In genomic region chr2:51334437-51334836, GRCm38 (mm10) we compare ENCODE assay signal across 23 mouse cellular contexts.
DNase-seq lines count a peak whose midpoint lies in the region; ATAC-seq and TF ChIP-seq lines count a peak whose summit lies in the region.
"Had no signal": no experiment of that assay in that cellular context is flagged by ENCODE, and none has a peak within 500 bp of the region (broad histone marks: within the 10 kb centered on the region; RNA-seq: fewer than 3 reads in every experiment).

No protein-coding gene starts in this region.

- no peak for TF ChIP-seq CTCF in layer of hippocampus, adult 2 months (conservative IDR thresholded peaks at IDR 0.05)

- H3K4me2 ChIP-seq in forebrain, embryonic 16.5 days (ENCODE audit: low read length): no peak overlapping the region
- H3K4me2 ChIP-seq in forebrain, embryonic 15.5 days (replicated peaks): no peak overlapping the region
- H3K4me2 ChIP-seq: embryonic facial prominence, embryonic 13.5 days; heart, embryonic 11.5 days; liver, embryonic 12.5 days; stomach, embryonic 15.5 days had no signal

- H3K4me1 ChIP-seq in forebrain, embryonic 16.5 days (replicated peaks; ENCODE audit: control insufficient read depth, insufficient read depth, low read length): no peaks in the 10 kb centered on the region
- H3K4me1 ChIP-seq in forebrain, embryonic 15.5 days: no peaks in the 10 kb centered on the region
- peaks cover 11% of the 10 kb centered on the region for H3K4me1 ChIP-seq in midbrain, embryonic 10.5 days
- H3K4me1 ChIP-seq: liver, embryonic 12.5 days; stomach, embryonic 15.5 days had no signal

- no peak overlapping the region for H3K4me3 ChIP-seq in forebrain, embryonic 16.5 days (replicated peaks; ENCODE audit: low read length)
- no peak overlapping the region for H3K4me3 ChIP-seq in forebrain, embryonic 15.5 days
- H3K4me3 ChIP-seq in layer of hippocampus, adult 2 months: no peak overlapping the region
- no peak overlapping the region for H3K4me3 ChIP-seq in midbrain, embryonic 10.5 days
- H3K4me3 ChIP-seq: embryonic facial prominence, embryonic 13.5 days; left cerebral cortex, adult 2 months; liver, embryonic 12.5 days; myocyte; stomach, embryonic 15.5 days had no signal

- no peak overlapping the region for H3K27ac ChIP-seq in forebrain, embryonic 16.5 days (ENCODE audit: low read length)
- H3K27ac ChIP-seq in forebrain, embryonic 15.5 days (replicated peaks): no peak overlapping the region
- peak overlapping the region; percentile 7; the same call in 1 of the 2 replicates for H3K27ac ChIP-seq in layer of hippocampus, adult 2 months
- 0 out of 2 replicates have a peak overlapping the region, but pooled peaks have one; percentile 23 for H3K27ac ChIP-seq in midbrain, embryonic 10.5 days (replicated peaks)
- H3K27ac ChIP-seq: embryonic facial prominence, embryonic 13.5 days; left cerebral cortex, adult 2 months; liver, embryonic 12.5 days; stomach, embryonic 15.5 days had no signal

- H3K9ac ChIP-seq in forebrain, embryonic 16.5 days (replicated peaks; ENCODE audit: low read depth, low read length): no peak overlapping the region
- H3K9ac ChIP-seq in forebrain, embryonic 15.5 days (replicated peaks): no peak overlapping the region
- H3K9ac ChIP-seq: embryonic facial prominence, embryonic 13.5 days; liver, embryonic 12.5 days; stomach, embryonic 15.5 days had no signal

- 0 out of 2 replicates have a peak, but pooled peaks have one; percentile 45 for ATAC-seq in forebrain, embryonic 16.5 days
- no peak for ATAC-seq in forebrain, embryonic 15.5 days (replicated peaks)
- ATAC-seq: liver, embryonic 12.5 days had no signal

- H3K36me3 ChIP-seq in forebrain, embryonic 16.5 days (ENCODE audit: control insufficient read depth, insufficient read depth): no peaks in the 10 kb centered on the region
- H3K36me3 ChIP-seq in forebrain, embryonic 15.5 days: no peaks in the 10 kb centered on the region
- no peaks in the 10 kb centered on the region for H3K36me3 ChIP-seq in midbrain, embryonic 10.5 days
- H3K36me3 ChIP-seq: embryonic facial prominence, embryonic 13.5 days; liver, embryonic 12.5 days; stomach, embryonic 15.5 days had no signal

- DNase-seq in layer of hippocampus, adult 2 months (ENCODE audit: low spot score in 2 of 2): peak in 1 of 2 experiments; percentile 5
- DNase-seq in layer of hippocampus, adult 9-11 months: no peak
- no peak for DNase-seq in midbrain, embryonic 10.5 days (ENCODE audit: low spot score)
- no peak for DNase-seq in adrenal gland, adult 18-20 months (ENCODE audit: low spot score in 2 of 2)
- DNase-seq in frontal cortex, postnatal 25 days (ENCODE audit: low spot score in 2 of 2): no peak
- DNase-seq: adrenal gland, postnatal 36 days; cerebellum, adult 8-10 months; heart, postnatal 10 days; kidney, adult 18-20 months; kidney, postnatal 14 days; left cerebral cortex, postnatal 4 days; lung, adult 2 months; thymus, adult 18-20 months; thymus, postnatal 4 days had no signal

- no peaks in the 10 kb centered on the region for H3K9me3 ChIP-seq in forebrain, embryonic 16.5 days (ENCODE audit: control insufficient read depth, low read length)
- no peaks in the 10 kb centered on the region for H3K9me3 ChIP-seq in forebrain, embryonic 15.5 days
- H3K9me3 ChIP-seq in midbrain, embryonic 10.5 days (replicated peaks): no peaks in the 10 kb centered on the region
- H3K9me3 ChIP-seq: embryonic facial prominence, embryonic 13.5 days; liver, embryonic 12.5 days; stomach, embryonic 15.5 days had no signal

- H3K27me3 ChIP-seq in forebrain, embryonic 16.5 days (replicated peaks; ENCODE audit: control insufficient read depth, insufficient read depth, low read length): no peaks in the 10 kb centered on the region
- no peaks in the 10 kb centered on the region for H3K27me3 ChIP-seq in forebrain, embryonic 15.5 days
- no peaks in the 10 kb centered on the region for H3K27me3 ChIP-seq in midbrain, embryonic 10.5 days (ENCODE audit: low read depth, poor library complexity, severe bottlenecking)
- H3K27me3 ChIP-seq: CH12.LX; embryonic facial prominence, embryonic 13.5 days; liver, embryonic 12.5 days; stomach, embryonic 15.5 days had no signal

- 57% methylated on average over 6 of the region's 6 CpGs for WGBS in forebrain, embryonic 16.5 days
- WGBS in forebrain, embryonic 15.5 days: 56% methylated on average over 6 of the region's 6 CpGs
- WGBS in midbrain, embryonic 10.5 days: 58% methylated on average over 6 of the region's 6 CpGs

Comparison
In these comparisons a context has a peak if more than half of its experiments do, and no peak if none do; other contexts are left out.
1. H3K27ac ChIP-seq: peak in layer of hippocampus, adult 2 months (single experiment) and midbrain, embryonic 10.5 days (single experiment); none in forebrain, embryonic 16.5 days (single experiment) and forebrain, embryonic 15.5 days (single experiment).